Mouse (Mus musculus): ENCODE results near the gene Sh3gl2. TPM values are rescaled to one million over a fixed set of nuclear protein-coding genes. Genes with fewer than 3 reads are reported as not detected.

The Sh3gl2 gene
- polyA plus RNA-seq, 1 experiment from 2014 or later: 6.9 TPM

DNA sequence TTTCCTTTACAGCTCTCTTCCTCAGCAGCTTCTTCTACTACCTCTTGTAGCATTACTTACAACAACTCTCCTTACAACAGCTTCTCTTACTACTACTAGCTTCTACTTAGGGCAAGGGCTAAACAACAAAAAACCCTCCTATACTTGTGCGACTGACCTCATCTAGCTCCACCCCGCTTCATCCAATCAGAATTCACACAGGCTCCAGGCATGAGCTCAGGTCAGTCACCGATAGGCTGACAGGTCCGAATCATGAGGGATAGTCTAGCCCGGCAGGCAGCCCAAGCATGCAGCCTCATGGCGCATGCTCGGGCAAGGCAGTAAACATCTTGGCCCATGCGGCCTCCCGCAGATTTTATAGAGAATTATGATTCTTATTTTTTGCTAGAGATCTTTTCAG lies 78.2 kb downstream of the Sh3gl2 start:
- no peak overlapping the region for H3K27ac ChIP-seq
- DNase-seq (ENCODE audit: low spot score): no peak
- H3K36me3 ChIP-seq: no peaks in the 10 kb centered on the region
- no peaks in the 10 kb centered on the region for H3K27me3 ChIP-seq (ENCODE audit: insufficient read depth, poor library complexity, severe bottlenecking)
- no peak overlapping the region for H3K4me3 ChIP-seq
- H3K4me1 ChIP-seq (replicated peaks): no peaks in the 10 kb centered on the region
- 91% methylated on average over 9 of the region's 9 CpGs for WGBS
- no peaks in the 10 kb centered on the region for H3K9me3 ChIP-seq

DNA sequence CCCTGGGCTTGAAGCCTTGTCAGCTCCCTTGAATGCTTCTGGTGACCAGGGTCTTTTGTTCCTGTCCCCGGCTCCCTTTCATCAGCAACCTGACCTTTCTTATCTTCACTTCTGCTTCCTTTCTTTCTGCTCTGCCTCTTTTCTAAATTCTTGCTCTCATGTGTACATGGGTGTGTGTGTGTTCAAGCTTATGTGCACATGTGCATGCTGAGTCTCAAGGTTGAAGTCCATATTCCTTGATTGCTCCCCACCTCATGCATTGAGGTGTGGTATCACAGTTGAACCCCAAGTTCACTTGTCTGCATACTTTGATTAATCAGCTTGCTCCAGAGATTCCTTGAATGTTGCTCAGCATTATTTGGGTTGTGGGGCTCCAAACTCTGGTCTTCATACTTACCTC lies 85.1 kb downstream of the Sh3gl2 start:
- 81% methylated on average over 1 of the region's 1 CpGs for WGBS
- H3K9me3 ChIP-seq: no peaks in the 10 kb centered on the region
- H3K4me1 ChIP-seq (replicated peaks): no peaks in the 10 kb centered on the region
- no peak overlapping the region for H3K4me3 ChIP-seq
- no peak overlapping the region for H3K27ac ChIP-seq
- DNase-seq (ENCODE audit: low spot score): no peak
- no peaks in the 10 kb centered on the region for H3K36me3 ChIP-seq
- no peaks in the 10 kb centered on the region for H3K27me3 ChIP-seq (ENCODE audit: insufficient read depth, poor library complexity, severe bottlenecking)

DNA sequence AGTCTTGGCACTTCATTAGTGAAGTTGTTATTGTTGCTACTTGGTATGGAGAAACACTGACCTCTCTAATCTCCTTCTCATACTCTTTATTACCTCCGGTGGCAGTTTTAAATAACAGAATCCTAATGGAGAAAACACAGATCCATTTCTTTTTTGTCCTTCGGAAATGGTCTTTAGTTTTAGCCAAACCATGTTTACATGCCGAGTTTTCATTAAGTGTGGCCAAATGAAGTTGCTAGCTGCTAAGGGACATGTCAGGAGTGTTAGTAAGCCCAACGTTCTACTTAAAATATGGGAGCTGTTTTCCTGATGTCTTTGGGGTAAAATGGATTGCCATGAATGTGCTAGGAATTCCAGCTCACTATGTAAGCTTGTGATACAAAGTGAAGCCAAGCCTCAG lies 86.4 kb downstream of the Sh3gl2 start:
- H3K27me3 ChIP-seq (ENCODE audit: insufficient read depth, poor library complexity, severe bottlenecking): no peaks in the 10 kb centered on the region
- 94% methylated on average over 4 of the region's 4 CpGs for WGBS

DNA sequence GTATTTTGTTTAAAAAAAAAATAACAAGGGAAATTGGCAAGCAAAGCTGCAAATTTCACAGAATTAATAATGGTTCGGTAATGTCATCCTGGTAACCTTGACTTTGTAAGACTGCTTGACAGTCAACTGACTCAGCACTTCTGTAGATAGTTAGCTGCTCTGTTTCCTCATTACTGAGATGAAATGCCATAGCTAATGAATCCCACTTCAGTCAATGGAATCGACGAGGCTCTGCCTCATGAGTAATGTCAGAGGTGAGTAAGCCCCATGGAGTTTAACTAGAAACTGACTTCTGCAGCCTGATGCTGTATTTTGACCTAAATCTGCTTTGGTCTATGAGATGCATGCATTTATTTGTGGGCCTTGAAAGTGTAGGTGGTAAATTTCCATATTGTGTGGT lies 88.4 kb downstream of the Sh3gl2 start:
- Histone ChIP-seq H3K27ac (no peak overlapping the region), H3K4me3 (no peak overlapping the region), H3K36me3 (no peaks in the 10 kb centered on the region), H3K9me3 (no peaks in the 10 kb centered on the region), H3K27me3 (ENCODE audit: insufficient read depth, poor library complexity, severe bottlenecking) (no peaks in the 10 kb centered on the region), H3K4me1 (replicated peaks) (no peaks in the 10 kb centered on the region)
- 83% methylated on average over 3 of the region's 3 CpGs for WGBS
- no peak for DNase-seq (ENCODE audit: low spot score)

More for the DNA sequence above, 86.4 kb downstream of the Sh3gl2 start:
- Histone ChIP-seq H3K9me3 (no peaks in the 10 kb centered on the region), H3K4me1 (replicated peaks) (no peaks in the 10 kb centered on the region), H3K36me3 (no peaks in the 10 kb centered on the region), H3K4me3 (no peak overlapping the region), H3K27ac (no peak overlapping the region)
- DNase-seq (ENCODE audit: low spot score): no peak

DNA sequence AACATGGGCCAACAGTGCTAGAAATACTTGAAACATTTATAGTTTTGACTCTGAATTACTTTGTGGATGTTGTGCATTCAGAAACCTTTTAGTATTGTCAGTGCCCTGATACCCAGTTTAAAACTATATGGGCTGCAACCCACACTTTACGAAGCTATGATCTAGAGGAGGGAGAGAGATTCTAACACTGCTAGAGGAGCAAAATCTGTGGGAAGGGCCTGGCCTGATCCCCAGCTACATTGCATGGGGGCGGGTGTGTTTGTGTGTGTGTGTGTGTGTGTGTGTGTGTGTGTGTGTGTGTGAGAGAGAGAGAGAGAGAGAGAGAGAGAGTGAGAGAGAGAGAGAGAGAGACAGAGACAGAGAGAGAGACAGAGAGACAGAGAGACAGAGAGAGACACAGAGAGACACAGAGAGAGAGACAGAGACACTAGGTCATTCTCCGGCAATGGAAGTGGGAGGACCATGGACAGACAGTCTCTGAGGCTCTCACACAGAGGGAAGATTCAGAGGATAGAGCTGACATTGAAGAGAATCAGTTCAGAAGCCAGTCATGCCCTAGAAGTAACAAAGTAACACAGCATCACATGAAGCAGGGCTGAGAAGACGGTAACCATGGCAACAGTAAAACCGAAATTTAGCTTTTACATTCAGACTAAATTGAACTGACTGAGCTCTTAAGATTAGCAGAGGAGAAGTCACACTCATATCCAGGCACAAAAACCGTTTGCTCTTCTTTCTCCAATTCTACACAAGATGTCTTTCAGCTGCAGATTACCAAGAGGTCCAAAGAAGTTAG lies 95.9 kb downstream of the Sh3gl2 start:
- Histone ChIP-seq H3K27ac (no peak overlapping the region), H3K4me1 (replicated peaks) (no peaks in the 10 kb centered on the region), H3K4me3 (no peak overlapping the region), H3K27me3 (ENCODE audit: insufficient read depth, poor library complexity, severe bottlenecking) (no peaks in the 10 kb centered on the region), H3K36me3 (no peaks in the 10 kb centered on the region), H3K9me3 (no peaks in the 10 kb centered on the region)
- DNase-seq (ENCODE audit: low spot score): no peak
- 84% methylated on average over 6 of the region's 6 CpGs for WGBS

DNA sequence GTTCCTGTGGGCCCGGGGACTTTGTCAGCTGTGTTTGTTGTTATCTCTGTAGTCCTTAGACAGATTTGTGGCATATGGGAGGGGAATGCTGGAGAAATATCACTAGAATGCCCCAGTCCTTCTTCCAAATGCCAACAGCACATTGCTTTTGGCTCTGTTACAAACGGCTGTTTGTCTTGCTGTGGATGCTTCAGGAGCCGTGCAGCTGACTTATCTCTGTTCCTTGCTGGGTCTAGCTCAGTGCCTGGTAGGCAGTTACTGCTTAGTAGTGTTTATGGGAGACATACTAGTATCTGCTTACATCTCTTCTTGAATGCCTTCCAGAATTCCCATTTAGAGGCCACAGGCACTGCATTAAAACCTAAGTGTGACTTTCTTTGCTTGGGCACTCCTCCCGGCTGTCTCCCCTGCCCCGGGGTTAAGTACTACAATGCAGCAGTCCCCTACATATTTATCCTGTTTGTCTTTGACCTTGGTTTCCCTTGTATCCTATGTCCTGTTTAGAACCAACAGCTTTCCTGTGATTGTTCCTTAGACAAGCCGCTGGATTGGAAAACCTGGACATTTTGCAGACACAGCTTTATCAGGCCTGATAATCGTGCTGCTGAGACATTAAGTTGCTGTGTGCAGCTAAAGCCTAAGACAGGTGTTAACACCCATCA lies 101.1 kb downstream of the Sh3gl2 start:
- DNase-seq (ENCODE audit: low spot score): no peak
- Histone ChIP-seq H3K4me3 (no peak overlapping the region), H3K4me1 (replicated peaks) (peaks cover 7% of the 10 kb centered on the region), H3K27ac (no peak overlapping the region), H3K36me3 (no peaks in the 10 kb centered on the region), H3K9me3 (no peaks in the 10 kb centered on the region), H3K27me3 (ENCODE audit: insufficient read depth, poor library complexity, severe bottlenecking) (no peaks in the 10 kb centered on the region)
- 87% methylated on average over 7 of the region's 7 CpGs for WGBS

DNA sequence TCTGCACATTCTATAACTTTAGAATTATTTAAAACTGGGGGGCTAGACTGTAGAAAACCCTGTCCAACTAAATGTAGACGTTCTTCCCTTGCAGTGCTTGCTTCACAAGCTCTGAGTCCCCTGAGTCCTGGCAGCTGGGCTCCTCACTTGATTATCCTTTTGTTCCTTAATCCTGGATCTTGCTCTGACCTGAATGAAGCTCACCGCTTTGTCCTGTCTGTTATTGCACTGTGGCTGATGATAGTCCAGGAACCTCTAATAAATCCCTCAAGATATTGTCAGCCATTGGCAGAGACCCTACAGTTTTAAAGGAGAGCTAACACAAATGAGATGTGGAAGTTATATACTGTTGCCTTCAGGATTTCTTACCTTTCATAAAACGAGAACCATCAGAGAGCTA lies 114.2 kb downstream of the Sh3gl2 start:
- H3K27ac ChIP-seq: no peak overlapping the region
- no peaks in the 10 kb centered on the region for H3K27me3 ChIP-seq (ENCODE audit: insufficient read depth, poor library complexity, severe bottlenecking)
- H3K36me3 ChIP-seq: no peaks in the 10 kb centered on the region
- no peaks in the 10 kb centered on the region for H3K4me1 ChIP-seq (replicated peaks)
- H3K4me3 ChIP-seq: no peak overlapping the region
- 58% methylated on average over 3 of the region's 3 CpGs for WGBS
- DNase-seq (ENCODE audit: low spot score): no peak
- no peaks in the 10 kb centered on the region for H3K9me3 ChIP-seq

DNA sequence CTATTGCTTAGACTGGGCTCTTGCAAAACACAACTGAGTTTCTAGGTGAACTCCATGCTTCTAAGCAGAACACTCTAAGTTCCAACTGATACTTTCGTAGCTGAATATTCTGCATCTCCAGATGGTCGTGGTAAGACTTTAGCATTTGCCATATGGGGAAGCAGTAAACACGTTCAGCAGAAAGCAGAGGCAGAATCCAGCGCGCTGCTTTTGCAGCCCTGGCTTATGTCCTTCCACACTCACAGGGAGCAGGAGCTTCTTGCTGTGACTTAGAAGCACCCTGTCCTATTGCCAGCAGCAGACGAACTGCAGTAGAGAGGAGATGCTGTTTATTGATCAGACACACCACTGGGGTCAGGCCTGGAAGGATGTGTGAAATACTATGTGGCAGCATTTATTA lies 120.5 kb downstream of the Sh3gl2 start:
- no peak overlapping the region for H3K4me3 ChIP-seq
- WGBS: 86% methylated on average over 6 of the region's 6 CpGs
- H3K36me3 ChIP-seq: no peaks in the 10 kb centered on the region
- DNase-seq (ENCODE audit: low spot score): no peak
- no peaks in the 10 kb centered on the region for H3K4me1 ChIP-seq (replicated peaks)
- no peak overlapping the region for H3K27ac ChIP-seq
- H3K27me3 ChIP-seq (ENCODE audit: insufficient read depth, poor library complexity, severe bottlenecking): no peaks in the 10 kb centered on the region
- H3K9me3 ChIP-seq: no peaks in the 10 kb centered on the region

DNA sequence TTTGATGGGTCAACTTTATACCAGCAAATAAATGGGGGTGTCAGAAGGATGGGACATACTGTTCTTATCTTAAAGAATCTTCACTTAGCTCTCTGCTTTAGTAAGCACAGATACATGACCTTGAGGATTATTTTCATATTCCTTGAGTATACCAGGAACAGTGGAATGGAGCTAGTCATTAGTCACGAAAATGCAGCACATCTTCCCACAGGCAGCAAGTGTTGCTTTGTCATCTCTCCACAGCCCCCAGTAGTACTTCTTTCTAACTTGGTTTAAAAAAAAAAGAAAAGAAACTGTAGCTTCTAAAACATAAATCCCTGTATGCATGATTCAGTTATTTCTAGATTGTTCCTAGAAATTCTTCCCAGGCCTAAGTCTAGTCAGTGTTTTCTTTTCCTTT lies 121.1 kb downstream of the Sh3gl2 start:
- H3K36me3 ChIP-seq: no peaks in the 10 kb centered on the region
- DNase-seq (ENCODE audit: low spot score): no peak
- no peak overlapping the region for H3K27ac ChIP-seq
- WGBS: 92% methylated on average over 1 of the region's 1 CpGs
- no peaks in the 10 kb centered on the region for H3K4me1 ChIP-seq (replicated peaks)
- no peaks in the 10 kb centered on the region for H3K9me3 ChIP-seq
- no peaks in the 10 kb centered on the region for H3K27me3 ChIP-seq (ENCODE audit: insufficient read depth, poor library complexity, severe bottlenecking)
- H3K4me3 ChIP-seq: no peak overlapping the region

DNA sequence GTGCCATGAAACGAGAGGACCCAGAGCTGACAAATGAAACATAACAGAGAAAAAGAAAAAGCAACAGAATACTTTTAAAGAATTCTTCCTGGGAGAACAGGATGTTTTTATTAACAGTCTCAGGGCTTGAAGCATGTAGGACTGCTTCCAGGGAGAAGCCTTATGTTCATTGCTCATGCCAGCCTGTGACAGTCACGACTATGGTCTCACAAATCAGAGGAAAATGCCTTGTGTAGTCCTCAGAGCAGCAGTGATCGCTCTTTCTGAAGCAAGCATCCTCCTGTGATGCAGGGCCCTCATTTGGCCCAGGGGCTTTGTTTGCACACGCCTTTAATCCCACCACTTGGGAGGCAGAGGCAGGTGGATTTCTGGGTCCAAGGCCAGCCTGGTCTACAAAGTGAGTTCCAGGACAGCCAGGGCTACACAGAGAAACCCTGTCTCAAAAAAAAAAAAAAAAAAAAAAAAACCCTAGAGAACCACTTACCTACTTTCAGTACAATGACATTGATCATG lies 129.8 kb downstream of the Sh3gl2 start:
- WGBS: 83% methylated on average over 4 of the region's 4 CpGs
- no peaks in the 10 kb centered on the region for H3K36me3 ChIP-seq
- H3K4me1 ChIP-seq (replicated peaks): no peaks in the 10 kb centered on the region
- no peak for DNase-seq (ENCODE audit: low spot score)
- H3K27me3 ChIP-seq (ENCODE audit: insufficient read depth, poor library complexity, severe bottlenecking): no peaks in the 10 kb centered on the region
- H3K4me3 ChIP-seq: no peak overlapping the region
- H3K9me3 ChIP-seq: no peaks in the 10 kb centered on the region
- H3K27ac ChIP-seq: no peak overlapping the region

DNA sequence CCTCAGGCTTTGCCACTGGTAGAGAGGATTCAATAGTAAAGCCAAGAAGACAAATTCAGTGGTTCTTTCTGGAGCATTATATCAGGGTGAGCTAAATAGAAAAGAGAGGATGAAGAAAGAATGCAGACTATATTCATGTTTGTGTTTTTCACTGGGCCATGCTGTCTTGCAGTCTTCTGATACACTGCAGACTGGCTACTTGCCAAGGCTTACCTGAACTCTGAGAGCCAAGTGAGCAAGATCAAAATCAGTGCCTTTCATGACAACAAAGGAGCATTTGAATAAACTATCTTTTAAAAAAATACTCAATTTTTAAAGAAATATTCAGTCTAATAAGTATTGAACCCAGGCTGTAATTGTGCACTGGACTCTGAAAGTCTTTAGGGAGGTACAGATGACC lies 131.4 kb downstream of the Sh3gl2 start:
- H3K27ac ChIP-seq: no peak overlapping the region
- H3K4me3 ChIP-seq: no peak overlapping the region
- no peaks in the 10 kb centered on the region for H3K27me3 ChIP-seq (ENCODE audit: insufficient read depth, poor library complexity, severe bottlenecking)
- H3K36me3 ChIP-seq: no peaks in the 10 kb centered on the region
- no peak for DNase-seq (ENCODE audit: low spot score)
- H3K4me1 ChIP-seq (replicated peaks): no peaks in the 10 kb centered on the region
- no peaks in the 10 kb centered on the region for H3K9me3 ChIP-seq

DNA sequence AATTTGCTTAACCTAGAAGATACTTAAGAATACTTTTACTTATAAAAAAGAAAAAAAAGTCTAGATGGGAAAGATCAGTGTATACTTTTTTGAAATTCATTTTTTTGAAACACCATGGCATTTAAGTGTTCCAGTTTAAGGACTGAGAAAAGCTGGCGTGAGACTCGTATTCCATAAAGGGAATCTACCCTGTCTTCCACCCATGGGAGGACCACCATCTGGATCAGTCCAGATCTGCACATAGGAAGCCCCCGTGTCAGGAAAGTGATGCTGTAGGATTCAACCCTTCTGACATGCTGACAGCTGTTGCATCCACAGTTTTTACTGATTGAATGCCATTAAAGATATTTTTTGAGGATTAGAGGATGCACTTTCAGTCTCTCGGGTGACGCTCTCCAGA lies 134.2 kb downstream of the Sh3gl2 start:
- Histone ChIP-seq H3K27ac (no peak overlapping the region), H3K4me3 (no peak overlapping the region), H3K36me3 (no peaks in the 10 kb centered on the region), H3K4me1 (replicated peaks) (no peaks in the 10 kb centered on the region), H3K9me3 (no peaks in the 10 kb centered on the region), H3K27me3 (ENCODE audit: insufficient read depth, poor library complexity, severe bottlenecking) (no peaks in the 10 kb centered on the region)
- DNase-seq (ENCODE audit: low spot score): no peak
- WGBS: 89% methylated on average over 5 of the region's 5 CpGs

DNA sequence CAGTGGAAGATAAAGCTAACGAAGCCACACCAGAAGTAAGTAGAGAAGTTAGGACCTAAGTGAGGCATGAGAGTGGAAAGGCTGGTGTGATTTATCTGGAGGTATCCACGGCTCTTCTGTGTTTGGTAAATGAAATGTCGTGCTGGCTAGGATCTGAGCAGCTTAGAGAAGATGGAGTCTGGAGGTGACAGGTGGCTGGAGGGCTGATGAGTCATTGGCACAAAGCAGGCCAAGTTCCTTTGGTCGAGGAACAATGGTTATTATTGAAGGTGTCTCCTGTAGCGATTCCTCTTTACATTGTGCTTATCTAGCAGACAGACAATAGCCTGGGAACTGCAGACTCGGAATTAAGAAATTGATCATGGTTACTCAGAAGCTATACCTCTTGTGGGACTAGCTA lies 135.8 kb downstream of the Sh3gl2 start:
- 81% methylated on average over 6 of the region's 6 CpGs for WGBS
- H3K4me3 ChIP-seq: no peak overlapping the region
- DNase-seq (ENCODE audit: low spot score): no peak
- H3K36me3 ChIP-seq: no peaks in the 10 kb centered on the region
- no peaks in the 10 kb centered on the region for H3K27me3 ChIP-seq (ENCODE audit: insufficient read depth, poor library complexity, severe bottlenecking)
- no peaks in the 10 kb centered on the region for H3K9me3 ChIP-seq
- no peaks in the 10 kb centered on the region for H3K4me1 ChIP-seq (replicated peaks)
- no peak overlapping the region for H3K27ac ChIP-seq

All from hindbrain, embryonic 10.5 days (tissue).